Mouse (Mus musculus) midbrain, embryonic 13.5 days (tissue): ENCODE data around the gene Ank. TPM values are rescaled to one million over a fixed set of nuclear protein-coding genes. Genes with fewer than 3 reads are reported as not detected.
A peak's percentile ranks its signal among the peaks of the same experiment; 100 is the strongest.
"Not testable (repeated sequence)": the region's sequence is repeated elsewhere in the genome, so short reads cannot be mapped to it uniquely, and the experiment has no call there.

Source experiments
- ATAC-seq: fragments of 200-750 bp; cut with Nextera tagmentation; 2 replicates; pipeline ENCODE4 v1.8.0; 2017; ENCODE audit warnings: mild to moderate bottlenecking, moderate TSS enrichment, moderate library complexity
- H3K27ac ChIP-seq: fragments of 300-500 bp; sonication (generic); 2 replicates; pipeline ENCODE4 v1.5.1; 2015; ENCODE audit warnings: inconsistent platforms, mild to moderate bottlenecking, moderate library complexity
- H3K27me3 ChIP-seq: fragments of 300-500 bp; sonication (generic); 2 replicates; pipeline ENCODE4 v1.6.1; 2015; ENCODE audit warnings: mild to moderate bottlenecking, inconsistent platforms
- H3K36me3 ChIP-seq: fragments of 300-500 bp; sonication (generic); 2 replicates; pipeline ENCODE4 v1.6.1; 2015; ENCODE audit warnings: mild to moderate bottlenecking, inconsistent platforms
- H3K4me1 ChIP-seq: fragments of 300-500 bp; sonication (generic); replicated peaks from 2 replicates; pipeline ENCODE4 v1.6.1; 2015; ENCODE audit warnings: inconsistent platforms
- H3K4me2 ChIP-seq: fragments of 300-500 bp; sonication (generic); replicated peaks from 2 replicates; pipeline ENCODE4 v1.6.1; 2015; ENCODE audit warnings: moderate library complexity, mild to moderate bottlenecking, inconsistent platforms
- H3K4me3 ChIP-seq: fragments of 300-500 bp; sonication (generic); replicated peaks from 2 replicates; pipeline ENCODE4 v1.5.1; 2015; ENCODE audit warnings: mild to moderate bottlenecking, inconsistent platforms
- H3K9ac ChIP-seq: fragments of 300-500 bp; sonication (generic); replicated peaks from 2 replicates; pipeline ENCODE4 v1.6.1; 2015; ENCODE audit warnings: mild to moderate bottlenecking, inconsistent platforms
- H3K9me3 ChIP-seq: fragments of 300-500 bp; sonication (generic); 2 replicates; pipeline ENCODE4 v1.6.1; 2016; ENCODE audit warnings: mild to moderate bottlenecking, inconsistent platforms
- WGBS: fragments of 180-500 bp; shearing (Covaris S2); methylation state at CpG from one replicate; pipeline ENCODE4 v1.1.7; 2015; 5-methylcytosine and 5-hydroxymethylcytosine counted together
- polyA plus RNA-seq: library from polyadenylated mRNA; unstranded; fragments of >200 nt; fragmentation: Nextera tagmentation; extraction: Ambion mirVana; gene quantifications from 2 replicates; pipeline ENCODE4 v1.2.1, GENCODE M21; 2015

Gene Ank
- polyA plus RNA-seq, 1 experiment from 2014 or later = 11.5 TPM

DNA sequence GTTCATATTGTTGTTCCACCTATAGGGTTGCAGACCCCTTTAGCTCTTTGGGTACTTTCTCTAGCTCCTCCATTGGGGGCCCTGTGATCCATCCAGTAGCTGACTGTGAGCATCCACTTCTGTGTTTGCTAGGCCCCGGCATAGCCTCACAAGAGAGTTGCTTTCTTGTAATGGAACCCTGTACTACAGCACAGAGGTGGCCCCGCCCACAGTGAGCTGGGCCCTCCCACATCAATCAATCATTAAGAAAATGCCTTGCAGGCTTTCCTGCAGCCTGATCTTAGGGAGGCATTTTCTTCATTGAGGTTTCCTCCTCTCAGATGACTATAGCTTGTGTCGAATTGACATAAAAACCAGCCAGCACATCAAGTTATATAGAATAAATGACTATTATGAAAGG is 3.9 kb downstream of the Ank start:
- WGBS = 70% methylated on average over 3 of the region's 3 CpGs
- ATAC-seq, H3K27ac ChIP-seq, H3K9me3 ChIP-seq, H3K27me3 ChIP-seq, H3K36me3 ChIP-seq, H3K4me2 ChIP-seq, H3K9ac ChIP-seq, H3K4me3 ChIP-seq: not testable (repeated sequence)
- H3K4me1 ChIP-seq = peaks cover 32% of the 10 kb centered on the region

DNA sequence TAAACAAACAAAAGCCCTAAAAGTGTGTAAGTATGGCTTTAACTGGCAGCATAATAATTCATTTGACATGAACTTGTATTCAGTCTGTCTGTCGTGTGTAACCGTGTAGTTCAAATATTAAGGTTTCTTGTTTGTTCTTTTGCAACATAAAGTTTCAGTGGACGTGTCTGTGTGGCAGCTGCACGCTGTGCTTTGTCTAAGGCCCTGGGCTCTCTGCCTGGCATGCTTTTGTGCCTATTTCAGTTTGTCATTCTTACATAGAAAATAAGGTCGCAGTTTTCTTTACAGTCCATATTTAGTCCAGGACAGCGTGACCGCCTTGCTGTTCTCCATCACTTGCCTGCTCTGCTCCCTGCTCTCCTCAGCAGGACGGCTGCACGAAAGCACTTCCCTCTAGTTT is 5.8 kb downstream of the Ank start:
- peak; percentile 22; the same call in 1 of the 2 replicates for ATAC-seq
- Histone ChIP-seq H3K9me3 (no peaks in the 10 kb centered on the region), H3K4me2 (no peak overlapping the region), H3K36me3 (peaks cover 3% of the 10 kb centered on the region), H3K9ac (0 out of 2 replicates have a peak overlapping the region, but pooled peaks have one; percentile 6), H3K4me1 (peaks cover 27% of the 10 kb centered on the region), H3K27ac (no peak overlapping the region; the same call in 1 of the 2 replicates), H3K4me3 (no peak overlapping the region), H3K27me3 (no peaks in the 10 kb centered on the region)
- 48% methylated on average over 9 of the region's 9 CpGs for WGBS

DNA sequence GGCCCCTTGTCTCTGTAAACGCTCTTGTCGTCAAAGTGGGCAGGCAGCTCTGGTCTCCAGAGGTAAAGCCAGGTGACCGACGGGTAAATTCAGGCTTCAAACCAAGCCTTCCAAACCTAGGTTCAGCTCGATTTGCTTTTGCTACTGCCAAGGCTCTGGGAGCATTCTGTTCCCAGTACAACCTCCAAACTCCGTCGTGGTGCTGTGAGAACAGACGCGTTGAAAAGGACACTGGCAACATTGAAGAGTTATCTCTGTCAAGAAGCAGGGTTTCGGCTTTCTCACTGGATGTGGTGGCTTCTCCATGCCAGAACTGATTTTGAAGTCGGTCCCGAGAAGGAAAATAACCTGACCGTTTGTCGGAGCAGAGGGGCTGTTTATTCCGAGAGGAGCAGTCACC is 9.5 kb downstream of the Ank start:
- Histone ChIP-seq H3K4me3 (no peak overlapping the region), H3K9me3 (no peaks in the 10 kb centered on the region), H3K4me1 (peaks cover 10% of the 10 kb centered on the region), H3K4me2 (no peak overlapping the region), H3K36me3 (peaks cover 3% of the 10 kb centered on the region), H3K9ac (no peak overlapping the region), H3K27ac (no peak overlapping the region), H3K27me3 (no peaks in the 10 kb centered on the region)
- ATAC-seq = no peak
- 80% methylated on average over 15 of the region's 15 CpGs for WGBS

DNA sequence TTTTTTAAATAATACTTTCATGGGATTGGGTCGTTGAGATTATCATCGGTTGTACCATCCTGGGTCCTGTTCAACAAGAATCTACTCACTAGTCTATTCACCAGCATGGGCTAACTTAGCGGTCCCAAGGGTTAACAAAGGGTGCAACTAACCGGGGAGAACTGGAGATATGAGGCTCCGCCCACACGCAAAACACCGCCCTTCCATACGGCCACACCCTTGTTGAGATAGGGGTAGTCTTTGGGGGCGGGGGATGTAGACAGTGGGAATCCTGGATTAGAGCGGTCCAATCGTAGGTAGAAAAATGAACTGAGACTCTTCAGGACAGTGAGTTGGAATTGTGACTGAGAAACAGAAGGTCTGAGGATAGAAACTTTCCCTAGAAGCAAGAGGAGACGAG is 10.2 kb downstream of the Ank start:
- Histone ChIP-seq H3K27me3 (no peaks in the 10 kb centered on the region), H3K9ac (no peak overlapping the region), H3K4me1 (peaks cover 10% of the 10 kb centered on the region), H3K36me3 (peaks cover 3% of the 10 kb centered on the region), H3K4me2 (no peak overlapping the region), H3K4me3 (no peak overlapping the region), H3K9me3 (no peaks in the 10 kb centered on the region), H3K27ac (no peak overlapping the region)
- WGBS = 87% methylated on average over 12 of the region's 12 CpGs
- no peak for ATAC-seq

DNA sequence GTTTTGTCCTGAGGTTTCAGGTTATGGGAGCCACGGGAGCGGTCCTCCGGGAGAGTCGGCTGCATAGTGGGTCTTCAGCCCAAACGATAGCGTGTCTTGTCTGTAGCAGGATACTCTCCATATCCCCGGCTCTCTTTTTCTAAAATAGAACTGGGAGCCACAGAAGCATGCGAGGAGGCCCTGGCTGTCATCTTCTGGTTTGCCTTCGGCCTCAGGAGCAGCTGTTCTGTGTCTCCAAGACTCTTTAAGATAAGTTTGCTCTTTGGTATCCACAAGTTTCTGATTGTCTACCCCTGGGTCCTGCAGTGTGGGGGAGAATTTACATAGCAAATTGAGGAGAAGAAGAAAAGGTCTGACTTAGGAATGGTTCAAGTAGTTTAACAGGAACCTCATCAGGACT is 10.7 kb downstream of the Ank start:
- no peaks in the 10 kb centered on the region for H3K27me3 ChIP-seq
- H3K4me3 ChIP-seq = no peak overlapping the region
- H3K27ac ChIP-seq = no peak overlapping the region
- no peak for ATAC-seq
- no peaks in the 10 kb centered on the region for H3K9me3 ChIP-seq
- H3K36me3 ChIP-seq = peaks cover 3% of the 10 kb centered on the region
- no peak overlapping the region for H3K9ac ChIP-seq
- WGBS = 98% methylated on average over 9 of the region's 9 CpGs
- H3K4me2 ChIP-seq = no peak overlapping the region
- H3K4me1 ChIP-seq = peaks cover 10% of the 10 kb centered on the region

DNA sequence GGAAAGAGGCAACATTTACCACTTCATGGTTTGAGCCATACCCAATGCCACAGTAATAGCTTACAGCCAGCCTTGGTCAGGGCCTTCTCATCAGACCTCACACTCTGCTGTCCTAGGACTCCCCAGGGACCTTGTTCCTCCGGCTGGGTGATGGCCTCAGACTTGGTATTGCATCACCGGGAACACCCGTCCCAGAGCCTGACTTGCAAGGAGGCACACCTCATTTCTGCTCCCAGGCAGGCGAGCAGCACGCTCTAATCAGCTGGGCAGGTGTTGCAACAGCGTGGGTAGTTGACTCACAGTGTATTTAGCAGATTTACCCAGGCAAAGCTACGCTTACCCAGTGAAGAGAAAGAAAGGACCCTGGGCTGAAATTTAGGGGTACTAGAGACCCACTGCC is 11.2 kb downstream of the Ank start:
- H3K36me3 ChIP-seq = peaks cover 3% of the 10 kb centered on the region
- 91% methylated on average over 7 of the region's 7 CpGs for WGBS
- no peaks in the 10 kb centered on the region for H3K9me3 ChIP-seq
- no peak overlapping the region for H3K4me2 ChIP-seq
- H3K9ac ChIP-seq = no peak overlapping the region
- no peak for ATAC-seq
- no peak overlapping the region for H3K27ac ChIP-seq
- no peaks in the 10 kb centered on the region for H3K27me3 ChIP-seq
- peaks cover 6% of the 10 kb centered on the region for H3K4me1 ChIP-seq
- no peak overlapping the region for H3K4me3 ChIP-seq

DNA sequence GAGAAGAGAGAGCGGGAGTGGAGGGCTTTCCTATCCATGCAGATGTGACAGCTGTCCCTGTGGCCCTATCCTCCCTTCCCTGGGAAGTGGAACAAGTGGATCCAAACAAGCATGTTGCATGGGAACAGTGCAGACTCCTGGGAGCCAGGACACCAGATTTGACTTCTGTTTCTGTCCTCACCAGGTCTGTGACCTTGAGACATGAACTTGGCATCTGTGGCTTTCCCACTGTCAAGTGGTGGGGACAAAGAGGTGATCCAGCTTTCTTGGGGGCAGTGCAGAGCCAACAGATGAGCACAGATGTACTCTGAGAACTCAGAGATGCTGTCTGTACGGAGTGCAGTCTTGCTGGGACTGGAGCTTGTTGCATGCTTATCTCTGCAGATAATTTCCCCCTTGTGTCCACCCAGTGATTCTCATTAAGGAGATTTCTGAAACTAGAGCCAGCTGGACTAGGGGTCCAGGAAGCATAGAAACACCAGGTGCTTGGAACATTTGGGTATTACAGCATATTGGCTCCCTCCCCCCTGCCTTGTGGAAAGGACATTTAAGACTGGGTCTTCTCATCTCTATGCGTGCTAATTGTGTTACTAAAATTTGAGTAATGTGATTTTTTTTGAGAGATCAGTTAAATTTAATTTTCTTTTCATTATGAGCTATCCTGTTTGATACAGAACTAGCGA is 14.0 kb downstream of the Ank start:
- 84% methylated on average over 4 of the region's 4 CpGs for WGBS

DNA sequence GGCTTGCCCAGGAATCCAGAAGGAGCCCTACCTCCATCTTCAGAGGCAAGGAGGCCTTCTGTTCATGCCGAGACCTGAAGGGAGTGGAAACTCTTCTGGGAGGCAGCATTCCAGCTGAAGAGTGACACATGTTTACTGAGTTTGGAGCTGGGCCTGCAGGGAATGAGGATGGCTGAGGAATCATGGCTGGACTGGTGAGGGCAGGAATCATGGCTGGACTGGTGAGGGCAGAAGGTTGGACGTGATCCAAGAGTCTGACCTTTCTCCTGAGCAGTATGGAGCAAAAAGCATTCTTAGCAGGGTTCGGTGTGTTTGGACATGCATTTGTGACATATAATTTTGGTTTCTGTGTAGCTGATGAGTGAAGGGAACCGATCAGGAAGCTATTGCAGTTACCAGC is 15.5 kb downstream of the Ank start:
- no peak for ATAC-seq
- Histone ChIP-seq H3K4me1 (peaks cover 28% of the 10 kb centered on the region), H3K27ac (no peak overlapping the region), H3K4me3 (no peak overlapping the region), H3K9me3 (no peaks in the 10 kb centered on the region), H3K36me3 (no peaks in the 10 kb centered on the region), H3K9ac (no peak overlapping the region), H3K27me3 (no peaks in the 10 kb centered on the region), H3K4me2 (no peak overlapping the region)
- WGBS = 95% methylated on average over 4 of the region's 4 CpGs

More for the DNA sequence above, 14.0 kb downstream of the Ank start:
- H3K4me1 ChIP-seq = peaks cover 13% of the 10 kb centered on the region
- no peaks in the 10 kb centered on the region for H3K9me3 ChIP-seq
- no peak overlapping the region for H3K4me3 ChIP-seq
- H3K27me3 ChIP-seq = no peaks in the 10 kb centered on the region
- no peak overlapping the region for H3K4me2 ChIP-seq
- H3K36me3 ChIP-seq = peaks cover 3% of the 10 kb centered on the region
- no peak overlapping the region for H3K9ac ChIP-seq
- H3K27ac ChIP-seq = no peak overlapping the region
- ATAC-seq = no peak

DNA sequence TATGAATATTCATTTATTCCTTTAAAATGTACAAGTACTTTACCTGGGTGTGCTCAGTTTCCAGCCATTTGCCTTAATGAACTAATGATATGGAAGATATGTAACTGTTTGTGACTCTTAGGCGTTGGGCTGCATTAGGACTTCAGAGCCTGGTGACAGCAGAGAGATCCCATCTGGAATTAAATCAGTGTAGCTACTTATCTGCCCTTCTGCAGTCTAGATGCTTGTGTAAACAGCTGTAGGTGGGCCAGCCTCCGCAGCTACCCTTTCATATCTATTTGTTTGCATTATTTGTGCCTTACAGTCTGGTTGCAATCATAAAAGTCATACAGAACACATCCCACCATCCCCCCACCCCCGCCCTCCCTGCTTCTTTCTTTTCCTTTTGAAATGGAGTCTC is 16.7 kb downstream of the Ank start:
- Histone ChIP-seq H3K27ac (no peak overlapping the region), H3K9ac (no peak overlapping the region), H3K36me3 (no peaks in the 10 kb centered on the region), H3K9me3 (no peaks in the 10 kb centered on the region), H3K27me3 (no peaks in the 10 kb centered on the region), H3K4me1 (peaks cover 39% of the 10 kb centered on the region), H3K4me2 (no peak overlapping the region), H3K4me3 (no peak overlapping the region)
- WGBS = 63% methylated on average over 3 of the region's 3 CpGs
- ATAC-seq = no peak

DNA sequence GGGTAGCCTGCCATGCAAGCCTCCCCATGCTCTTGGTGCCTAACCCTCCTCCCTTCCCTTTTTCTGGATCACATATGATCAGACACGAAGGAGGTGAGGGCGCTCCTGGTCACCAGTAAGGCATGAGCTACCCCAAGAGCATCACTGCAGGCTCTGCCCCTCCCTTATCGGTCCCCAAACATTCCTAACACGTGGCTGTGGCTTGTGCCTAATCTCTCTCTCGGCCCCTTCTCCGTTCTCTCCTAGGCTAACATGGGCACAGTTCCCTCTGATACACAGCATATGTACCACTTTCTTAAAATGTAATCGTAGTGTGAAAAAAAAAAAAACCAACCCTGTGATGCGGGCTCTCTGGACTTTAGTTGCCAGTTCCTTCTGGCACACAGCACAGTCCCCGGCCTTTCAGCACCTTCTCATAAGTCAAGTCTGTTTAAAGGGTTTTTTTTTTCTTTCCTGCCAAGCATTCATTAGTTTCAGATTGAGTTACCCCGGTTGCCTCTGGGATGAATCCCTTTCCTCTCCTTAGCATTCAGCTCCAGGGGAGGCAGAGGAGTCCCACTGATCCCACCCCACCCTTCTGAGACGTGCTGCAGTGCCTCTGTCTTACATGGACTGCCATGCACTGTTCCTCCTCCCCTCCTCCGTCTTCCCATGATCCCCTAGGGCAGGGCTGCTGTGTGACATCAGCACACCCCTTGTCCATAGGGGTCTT is 19.2 kb downstream of the Ank start:
- 30% methylated on average over 12 of the region's 12 CpGs for WGBS
- ATAC-seq = no peak
- Histone ChIP-seq H3K4me2 (no peak overlapping the region), H3K4me1 (peaks cover 47% of the 10 kb centered on the region), H3K9me3 (no peaks in the 10 kb centered on the region), H3K27me3 (0 out of 2 replicates have a peak, but pooled peaks cover 4% of the 10 kb centered on the region), H3K9ac (no peak overlapping the region), H3K4me3 (no peak overlapping the region), H3K36me3 (no peaks in the 10 kb centered on the region), H3K27ac (no peak overlapping the region)

DNA sequence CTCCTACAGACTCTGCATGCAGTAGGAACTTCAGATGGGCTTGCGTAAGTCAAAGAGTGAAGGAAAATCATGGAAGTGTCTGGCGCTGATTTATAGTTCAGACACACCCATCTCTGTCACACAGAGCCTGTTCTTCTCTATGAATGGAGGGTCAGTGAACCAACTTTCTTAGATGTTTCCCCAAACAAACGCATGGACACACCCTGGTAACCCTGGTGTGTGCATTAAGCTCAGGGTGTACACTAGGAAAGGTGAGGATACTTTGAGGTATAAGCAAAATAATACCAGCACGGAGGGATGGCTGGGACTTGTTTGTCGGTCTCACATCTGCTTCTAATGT is 19.8 kb downstream of the Ank start:
- H3K9ac ChIP-seq = no peak overlapping the region
- 80% methylated on average over 5 of the region's 5 CpGs for WGBS
- no peak overlapping the region for H3K4me3 ChIP-seq
- H3K27me3 ChIP-seq = 0 out of 2 replicates have a peak, but pooled peaks cover 4% of the 10 kb centered on the region
- peaks cover 47% of the 10 kb centered on the region for H3K4me1 ChIP-seq
- no peaks in the 10 kb centered on the region for H3K9me3 ChIP-seq
- no peak overlapping the region for H3K27ac ChIP-seq
- ATAC-seq = no peak
- H3K4me2 ChIP-seq = no peak overlapping the region
- H3K36me3 ChIP-seq = no peaks in the 10 kb centered on the region

DNA sequence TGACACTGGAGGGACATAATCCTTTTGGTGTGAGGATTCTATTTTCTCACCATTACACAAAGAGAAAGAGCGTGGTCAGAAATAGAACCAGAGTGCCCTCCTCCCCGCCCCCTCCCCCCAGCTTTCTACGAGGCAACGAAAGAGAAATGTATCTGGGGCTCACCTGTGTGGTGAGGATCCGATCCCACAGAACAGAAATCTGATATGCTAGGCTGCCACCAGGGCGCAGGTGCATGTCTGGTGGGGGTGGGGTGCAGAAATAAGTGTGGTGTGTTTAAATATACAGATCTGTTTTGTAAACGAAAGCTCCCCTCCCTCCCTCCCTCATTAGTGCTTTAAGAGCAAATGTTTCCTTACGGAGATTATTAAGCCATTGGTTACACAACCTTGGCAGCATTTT is 20.6 kb downstream of the Ank start:
- no peaks in the 10 kb centered on the region for H3K9me3 ChIP-seq
- H3K27me3 ChIP-seq = 0 out of 2 replicates have a peak, but pooled peaks cover 4% of the 10 kb centered on the region
- 69% methylated on average over 8 of the region's 8 CpGs for WGBS
- no peak for ATAC-seq
- H3K4me1 ChIP-seq = peaks cover 47% of the 10 kb centered on the region
- H3K27ac ChIP-seq = no peak overlapping the region
- H3K4me3 ChIP-seq = no peak overlapping the region
- H3K4me2 ChIP-seq = no peak overlapping the region
- H3K9ac ChIP-seq = no peak overlapping the region
- no peaks in the 10 kb centered on the region for H3K36me3 ChIP-seq
